Mouse (Mus musculus) gastrocnemius, adult 8-10 months (tissue): ENCODE results near the gene Exoc7. TPM values are rescaled to one million over a fixed set of nuclear protein-coding genes. Genes with fewer than 3 reads are reported as not detected.
"Not testable (repeated sequence)": the region's sequence is repeated elsewhere in the genome, so short reads cannot be mapped to it uniquely, and the experiment has no call there.

Experiments used
- DNase-seq, 2 experiments: peaks; one replicate each; pipeline ENCODE4 v3.0.0; 2022; ENCODE audit warnings: low spot score in 2 of 2
- total RNA-seq, 4 experiments: library from RNA; stranded (reverse); gene quantifications; 2 replicates each; pipeline ENCODE4 v1.2.4; 2022

The Exoc7 gene
- total RNA-seq, 4 experiments from 2014 or later, result 62.3 to 84.9 (median 73.3) TPM

- DNase-seq, result no peak
Measured at GRCm38 (mm10) chr11:116281671-116282070, 25.4 kb downstream of the Exoc7 start.

DNA sequence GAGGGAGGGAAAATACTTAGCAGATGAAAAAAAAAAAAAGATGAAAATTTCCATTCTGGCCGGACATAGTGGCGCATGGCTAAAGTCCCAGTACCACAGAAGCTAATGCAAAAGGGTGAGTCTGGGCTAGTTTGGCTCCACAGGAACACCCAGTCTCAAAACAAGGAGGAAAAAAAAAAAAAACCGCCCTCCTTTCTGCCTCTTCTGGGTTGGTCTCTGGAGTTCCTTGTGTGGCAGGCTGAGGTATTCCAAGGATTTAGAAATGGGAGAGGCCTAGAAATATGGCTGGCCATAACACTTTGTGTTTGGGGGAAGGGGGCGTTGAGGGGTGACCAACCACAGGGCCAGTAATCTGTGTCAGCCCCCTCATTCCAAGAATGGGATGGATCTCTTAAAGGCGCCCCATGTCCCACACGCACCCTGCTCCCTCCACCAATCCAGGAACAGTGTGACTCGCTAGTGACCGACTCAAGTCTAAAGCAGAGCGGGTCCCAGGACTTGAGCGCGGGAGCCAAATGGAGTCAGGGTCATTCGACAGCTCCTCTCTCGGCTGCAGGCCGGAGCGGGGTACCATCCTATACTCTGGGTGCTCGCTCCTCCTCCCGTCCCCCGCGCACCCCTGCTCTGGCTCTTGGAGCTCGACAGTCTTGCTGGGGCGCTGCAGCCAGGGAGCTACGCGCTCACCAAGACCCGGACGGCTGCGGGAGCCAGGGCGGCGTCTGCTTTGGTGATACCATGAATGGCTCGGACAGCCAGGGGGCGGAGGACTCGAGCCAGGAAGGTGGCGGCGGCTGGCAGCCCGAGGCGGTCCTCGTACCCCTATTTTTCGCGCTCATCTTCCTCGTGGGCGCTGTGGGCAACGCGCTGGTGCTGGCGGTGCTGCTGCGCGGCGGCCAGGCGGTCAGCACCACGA, 26.0 kb downstream of the Exoc7 start, which contains the start of gene Galr2:
TSS of gene Galr2 (plus strand) at position 189 of the 913 bp plus-strand sequence.
- DNase-seq, result no peak

GRCm38 (mm10) chr11:116277184-116277583, 29.8 kb downstream of the Exoc7 start:
- not testable (repeated sequence) for DNase-seq

DNA sequence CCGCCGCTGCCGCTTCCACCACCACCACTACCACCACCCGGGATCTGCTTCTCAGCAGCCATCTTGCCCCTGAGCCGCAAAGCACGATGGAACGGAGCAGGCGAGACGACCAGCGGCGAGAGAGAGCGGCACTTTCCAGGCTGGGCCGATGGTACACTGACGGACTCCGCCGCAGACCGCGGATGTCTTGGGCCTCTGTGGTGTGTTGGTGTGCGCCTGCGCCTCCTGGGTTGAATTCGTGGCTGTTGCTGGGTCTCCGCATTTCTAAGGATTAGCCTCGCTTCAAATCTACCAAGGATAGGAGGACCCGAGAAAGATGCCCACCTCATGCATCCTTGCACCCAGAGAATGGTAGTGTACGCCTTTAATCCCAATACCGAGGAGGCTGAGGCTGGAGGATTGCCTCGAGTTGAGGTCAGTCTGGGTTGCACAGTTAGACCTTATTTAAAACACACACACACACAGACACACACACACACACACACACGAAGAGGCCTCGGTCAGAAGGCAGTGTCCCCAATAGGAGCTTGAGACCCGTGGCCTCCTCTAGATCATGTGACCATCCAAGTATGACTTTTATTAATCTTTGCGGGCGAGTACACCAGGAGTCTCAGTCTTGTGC, 32.9 kb downstream of the Exoc7 start, which contains the start of gene Srp68:
TSS of gene Srp68 (minus strand) at position 173 of the 622 bp plus-strand sequence.
- peak; percentile 82 to 88 for DNase-seq

DNA sequence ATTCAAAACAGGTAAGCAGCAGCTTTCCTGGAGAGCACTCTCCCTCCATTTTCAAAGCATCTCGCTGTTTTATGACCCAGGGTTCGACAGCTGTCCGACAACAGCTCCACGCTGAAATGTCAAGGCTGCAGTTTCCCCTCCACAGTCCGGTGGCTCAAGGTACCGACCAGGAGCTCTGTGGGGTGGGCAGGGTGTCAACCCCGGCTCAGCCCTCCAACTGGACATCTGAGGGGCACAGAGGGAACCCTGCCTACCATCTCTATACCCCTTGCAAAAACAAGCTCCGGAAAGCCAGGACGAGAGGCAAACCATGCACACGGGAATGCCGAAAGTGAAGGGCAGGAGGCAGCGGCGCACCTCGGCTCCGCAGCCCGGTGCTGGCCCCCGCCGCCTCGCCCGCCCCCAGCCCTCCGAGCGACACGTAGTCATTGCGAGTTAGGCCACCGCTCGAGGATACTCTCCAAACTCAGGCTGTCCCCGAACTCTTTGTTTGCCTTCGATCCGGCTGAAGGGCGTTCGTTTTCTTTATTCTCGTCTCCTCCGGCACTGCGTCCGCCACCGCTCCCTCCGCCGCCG, 33.5 kb downstream of the Exoc7 start:
- no peak for DNase-seq

DNA sequence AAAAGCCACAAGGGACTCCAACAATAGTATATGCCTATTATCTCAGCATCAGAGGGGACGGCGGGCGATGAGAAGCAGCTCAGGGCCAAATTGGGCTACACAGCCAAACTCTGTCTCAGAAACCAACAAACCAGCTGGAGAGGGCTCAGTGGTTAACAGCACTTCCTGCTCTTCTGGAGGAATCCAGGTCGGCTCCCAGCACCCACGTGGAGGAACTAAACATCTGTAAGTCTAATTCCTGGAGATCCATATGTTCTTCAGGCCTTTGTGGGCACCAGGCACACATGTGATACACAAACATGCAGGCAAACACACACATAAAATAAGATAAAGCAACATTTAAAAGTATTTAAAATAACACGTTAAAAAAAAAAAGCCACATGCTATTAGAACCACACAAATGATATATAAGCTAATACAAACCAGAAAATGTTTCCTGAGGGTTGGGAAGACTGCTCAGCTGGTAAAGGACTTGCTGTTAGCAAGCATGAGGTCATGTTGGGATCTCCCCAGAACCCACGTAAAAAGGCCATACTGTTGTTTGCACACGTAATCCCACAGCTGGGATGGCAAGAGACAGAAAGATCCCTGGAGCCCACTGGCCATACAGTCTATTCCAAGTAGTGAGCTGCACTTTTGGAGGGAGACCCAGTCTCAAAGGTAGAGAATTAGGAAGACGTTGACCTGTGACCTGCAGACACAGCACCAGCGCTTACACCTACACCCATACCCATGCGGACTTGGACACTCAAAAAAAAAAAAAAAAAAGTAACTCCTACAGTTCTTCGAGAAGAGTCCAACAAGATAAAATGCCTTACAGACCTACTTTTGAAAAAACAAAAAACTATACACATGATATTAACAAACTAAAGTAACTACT, 34.2 kb downstream of the Exoc7 start:
- no peak for DNase-seq

- no peak for DNase-seq
Measured at GRCm38 (mm10) chr11:116269560-116269959, 37.5 kb downstream of the Exoc7 start.

GRCm38 (mm10) chr11:116268313-116268712, 38.7 kb downstream of the Exoc7 start:
- no peak for DNase-seq

DNA sequence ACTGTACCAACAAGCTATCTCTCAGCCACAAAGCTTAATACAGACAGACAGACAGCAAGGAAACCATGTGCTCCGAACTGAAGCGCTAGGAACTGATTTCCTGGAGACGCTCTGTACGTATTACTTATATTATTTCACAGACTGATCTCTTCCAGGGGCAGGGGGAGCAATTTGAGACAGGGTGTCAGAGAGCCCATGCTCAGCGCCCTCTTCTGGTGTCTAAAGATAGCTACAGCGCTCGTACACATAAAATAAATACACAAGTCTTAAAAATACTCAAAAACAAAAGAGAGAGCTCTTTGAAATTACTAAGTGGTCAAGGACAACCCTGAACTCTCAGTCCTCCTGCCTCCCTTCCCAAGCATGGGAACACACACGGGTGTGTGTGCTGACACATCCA, 39.4 kb downstream of the Exoc7 start:
- no peak for DNase-seq

DNA sequence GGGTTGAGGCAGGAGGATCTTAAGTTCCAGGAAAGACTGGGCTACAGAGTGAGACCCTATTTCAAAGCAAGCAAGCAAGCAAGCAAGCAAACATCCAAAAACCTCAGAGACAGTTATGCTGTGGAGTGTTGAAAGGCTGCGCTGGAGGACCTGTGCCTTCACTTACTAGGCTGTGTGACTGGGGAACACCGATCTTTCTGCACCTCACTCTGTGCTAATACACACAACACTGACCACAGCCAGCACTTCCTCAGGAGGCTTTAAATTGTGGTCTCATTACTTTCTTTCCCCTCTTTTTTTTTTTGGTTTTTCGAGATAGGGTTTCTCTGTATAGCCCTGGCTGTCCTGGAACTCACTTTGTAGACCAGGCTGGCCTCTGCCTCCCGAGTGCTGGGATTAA, 41.2 kb downstream of the Exoc7 start:
- DNase-seq, result no peak

DNA sequence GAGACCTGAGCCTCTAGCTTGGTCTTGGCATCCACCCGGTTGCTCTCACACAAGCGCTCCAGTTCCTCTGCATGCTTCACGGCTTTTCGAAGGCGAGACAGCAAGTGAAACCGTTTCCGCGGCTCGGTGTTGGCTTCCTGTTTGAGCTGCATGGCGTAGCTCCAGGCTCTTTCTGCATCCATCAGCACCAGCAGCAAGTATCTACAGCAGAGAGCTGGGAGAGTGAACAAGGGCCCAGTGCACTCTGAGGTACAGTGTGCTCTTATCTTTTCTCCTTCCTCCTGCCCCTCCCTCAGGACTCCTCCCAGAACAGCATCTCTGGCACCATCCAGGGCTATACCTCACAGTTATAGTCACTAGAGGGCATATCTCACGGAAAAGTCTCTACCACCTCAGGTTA, 41.7 kb downstream of the Exoc7 start:
- DNase-seq, result peak; percentile 22 to 54

GRCm38 (mm10) chr11:116260259-116260658, 46.8 kb downstream of the Exoc7 start:
- no peak for DNase-seq

DNA sequence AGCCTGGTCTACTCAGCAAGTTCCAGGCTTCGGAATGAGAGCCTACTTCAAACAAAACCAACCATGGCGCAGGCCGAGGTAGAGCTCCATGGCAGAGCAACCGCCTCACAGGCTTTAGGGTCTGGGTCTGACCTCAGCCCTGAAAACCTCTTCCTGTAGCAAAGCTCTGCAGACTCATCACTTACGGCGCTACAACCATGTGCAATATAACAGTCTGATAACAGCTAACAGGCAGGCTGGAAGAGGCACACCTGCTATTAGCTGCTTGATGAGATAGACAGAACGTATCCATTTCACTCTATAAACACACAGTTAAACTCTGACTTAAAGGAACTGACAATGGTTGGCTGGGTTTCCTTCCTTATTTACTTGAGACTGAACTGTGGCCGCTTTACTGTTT, 47.6 kb downstream of the Exoc7 start:
- no peak for DNase-seq

DNA sequence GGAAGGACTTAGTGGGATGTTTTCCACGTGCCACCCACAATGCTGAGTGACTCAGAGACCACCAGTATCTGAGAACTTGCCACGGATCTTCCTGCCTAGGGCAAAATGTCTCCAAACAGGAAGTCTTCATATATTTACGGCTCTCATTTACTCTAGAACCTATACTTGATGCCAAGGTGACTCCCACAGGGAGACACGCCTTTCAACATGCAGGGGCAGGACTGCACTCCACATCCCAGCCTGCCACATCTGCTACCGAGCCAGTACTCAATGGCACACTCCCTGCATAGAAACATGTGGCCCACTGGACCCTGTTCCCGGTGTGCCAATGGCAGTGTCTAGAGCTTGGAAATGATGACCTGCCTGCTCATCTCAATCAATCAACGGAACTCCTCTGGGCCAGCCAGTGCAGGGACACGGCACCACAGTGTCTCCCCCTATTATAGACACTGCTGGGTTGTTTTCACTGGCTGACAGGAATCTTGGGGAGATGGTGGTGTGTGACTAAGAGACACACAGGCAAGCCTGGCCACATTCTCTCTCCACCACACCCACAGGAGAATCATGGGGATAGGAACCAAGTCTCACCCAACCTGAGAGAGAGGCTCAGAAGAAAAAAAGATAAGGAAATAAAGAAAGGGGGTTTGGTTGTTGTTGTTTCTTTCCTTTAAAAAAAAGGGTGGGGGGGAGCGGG, 50.9 kb downstream of the Exoc7 start:
- no peak for DNase-seq

DNA sequence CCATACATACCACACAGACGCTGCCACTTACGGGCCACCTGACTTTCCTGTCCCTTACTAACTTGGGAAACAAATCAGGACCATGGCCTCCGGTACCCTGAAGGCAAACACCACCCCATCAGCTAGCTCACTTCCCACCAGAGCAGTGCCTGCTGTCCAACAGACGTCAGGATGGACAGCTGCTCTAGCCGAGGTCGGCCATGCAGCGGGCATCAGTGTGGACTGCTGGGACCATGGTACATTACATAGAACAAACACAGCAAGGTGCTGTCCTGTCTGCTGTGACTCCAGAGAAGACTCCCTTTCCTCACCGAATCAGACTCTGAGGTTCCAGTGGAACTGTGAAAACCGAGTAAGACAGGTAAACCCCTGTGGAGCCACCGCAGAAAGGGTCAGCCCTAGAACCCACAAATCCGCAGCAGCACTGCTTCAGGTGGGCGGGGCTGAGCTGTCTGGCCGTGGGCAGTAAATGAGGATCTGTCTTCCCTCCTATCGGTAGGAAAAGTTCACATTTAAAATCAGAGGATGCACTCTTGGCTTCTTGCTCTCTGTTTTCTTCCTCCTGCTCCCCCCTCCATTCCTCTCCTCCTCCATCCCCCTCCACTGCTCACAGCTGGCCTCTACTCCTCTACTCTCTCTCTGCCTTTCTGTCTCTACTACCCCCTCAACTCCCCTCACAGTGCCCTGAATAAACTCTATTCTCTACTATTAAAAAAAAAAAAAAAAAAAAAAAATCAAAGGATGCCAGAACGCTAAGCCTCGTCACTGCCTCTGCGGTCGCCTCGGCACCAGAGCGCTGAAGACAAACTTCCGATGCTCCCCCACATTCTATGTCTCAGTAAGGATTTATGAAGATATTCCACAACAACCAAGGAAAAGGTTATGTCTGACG, 51.7 kb downstream of the Exoc7 start:
- DNase-seq, result no peak

GRCm38 (mm10) chr11:116254627-116255026, 52.4 kb downstream of the Exoc7 start:
- no peak for DNase-seq

- DNase-seq, result no peak
Measured at GRCm38 (mm10) chr11:116253076-116253600, 53.9 kb downstream of the Exoc7 start.

DNA sequence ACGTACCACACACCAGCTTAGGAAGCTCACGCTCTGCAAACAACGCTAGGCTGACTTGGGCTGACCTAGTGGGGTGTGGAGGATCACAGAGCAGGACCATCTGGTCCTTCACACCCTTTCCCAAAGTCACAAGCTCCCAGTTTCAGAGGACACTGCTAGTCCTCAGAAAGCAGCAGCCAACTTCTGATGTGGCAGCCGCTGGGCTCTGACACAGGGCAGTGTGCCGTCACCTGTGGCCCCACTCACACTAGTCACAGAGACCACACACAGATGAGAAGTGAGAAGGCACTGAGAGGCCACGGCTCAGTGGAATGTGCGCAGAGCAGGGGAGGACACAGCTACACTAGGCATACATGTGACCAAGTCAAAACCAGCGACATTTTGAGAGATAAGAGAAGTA, 56.1 kb downstream of the Exoc7 start:
- DNase-seq, result no peak

- DNase-seq, result no peak
Measured at GRCm38 (mm10) chr11:116247502-116248222, 59.4 kb downstream of the Exoc7 start.
